ENCODE assay signal across 8 mouse cellular contexts in genomic region chr11:88693002-88693769, GRCm38 (mm10). TPM values are rescaled to one million over a fixed set of nuclear protein-coding genes. Genes with fewer than 3 reads are reported as not detected.
A peak's percentile ranks its signal among the peaks of the same experiment; 100 is the strongest.
DNase-seq lines count a peak whose midpoint lies in the region; ATAC-seq and TF ChIP-seq lines count a peak whose summit lies in the region.
"Had no signal": no experiment of that assay in that cellular context is flagged by ENCODE, and none has a peak within 500 bp of the region (broad histone marks: within the 10 kb centered on the region; RNA-seq: fewer than 3 reads in every experiment).

No protein-coding gene starts in this region.

- 25% methylated on average over 13 of the region's 13 CpGs for WGBS in midbrain, embryonic 10.5 days
- 43% methylated on average over 13 of the region's 13 CpGs for WGBS in midbrain, postnatal 0 days
- 37% methylated on average over 13 of the region's 13 CpGs for WGBS in embryonic facial prominence, embryonic 15.5 days

- DNase-seq in midbrain, embryonic 10.5 days (ENCODE audit: low spot score): peak; percentile 56
- DNase-seq in midbrain, postnatal 0 days (ENCODE audit: low spot score): no peak
- peak; percentile 60 for DNase-seq in kidney, postnatal 10 days
- DNase-seq in layer of hippocampus, postnatal 14 days (ENCODE audit: low spot score in 2 of 2): no peak
- no peak for DNase-seq in spleen, adult 12 weeks (ENCODE audit: low spot score)
- DNase-seq in ovary, adult 18-20 months (ENCODE audit: low spot score): no peak
- DNase-seq: gastrocnemius, postnatal 10 days had no signal

- no peaks in the 10 kb centered on the region for H3K9me3 ChIP-seq in midbrain, embryonic 10.5 days (replicated peaks)
- H3K9me3 ChIP-seq in midbrain, postnatal 0 days (ENCODE audit: low read length): no peaks in the 10 kb centered on the region
- H3K9me3 ChIP-seq in embryonic facial prominence, embryonic 15.5 days (replicated peaks): no peaks in the 10 kb centered on the region

- peak overlapping the region; percentile 84 for H3K27ac ChIP-seq in midbrain, embryonic 10.5 days (replicated peaks)
- H3K27ac ChIP-seq in midbrain, postnatal 0 days (ENCODE audit: low read depth, low read length): no peak overlapping the region
- H3K27ac ChIP-seq in embryonic facial prominence, embryonic 15.5 days (replicated peaks): peak overlapping the region; percentile 66

- 0 out of 2 replicates have a peak overlapping the region, but pooled peaks have one; percentile 17 for H3K4me3 ChIP-seq in midbrain, embryonic 10.5 days
- H3K4me3 ChIP-seq in midbrain, postnatal 0 days (ENCODE audit: low read depth, low read length): no peak overlapping the region
- H3K4me3 ChIP-seq in embryonic facial prominence, embryonic 15.5 days (replicated peaks): no peak overlapping the region

- H3K27me3 ChIP-seq in midbrain, embryonic 10.5 days (ENCODE audit: low read depth, poor library complexity, severe bottlenecking): no peaks in the 10 kb centered on the region
- no peaks in the 10 kb centered on the region for H3K27me3 ChIP-seq in midbrain, postnatal 0 days (ENCODE audit: insufficient read depth, low read length)
- H3K27me3 ChIP-seq in embryonic facial prominence, embryonic 15.5 days: no peaks in the 10 kb centered on the region

- H3K36me3 ChIP-seq in midbrain, embryonic 10.5 days: peaks cover 60% of the 10 kb centered on the region
- peaks cover 4% of the 10 kb centered on the region; the same call in 1 of the 2 replicates for H3K36me3 ChIP-seq in midbrain, postnatal 0 days (ENCODE audit: insufficient read depth, low read length)
- no peaks in the 10 kb centered on the region; the same call in 1 of the 2 replicates for H3K36me3 ChIP-seq in embryonic facial prominence, embryonic 15.5 days

- TF ChIP-seq CTCF in midbrain, postnatal 0 days (IDR thresholded peaks at IDR 0.05): no peak

- H3K9ac ChIP-seq in midbrain, postnatal 0 days (replicated peaks; ENCODE audit: low read length, poor library complexity, severe bottlenecking): no peak overlapping the region
- no peak overlapping the region for H3K9ac ChIP-seq in embryonic facial prominence, embryonic 15.5 days

- ATAC-seq in midbrain, postnatal 0 days (ENCODE audit: low FRiP score): no peak
- ATAC-seq in embryonic facial prominence, embryonic 15.5 days (ENCODE audit: insufficient number of reproducible peaks, low FRiP score, low TSS enrichment, low read depth): no peak

- H3K4me2 ChIP-seq in midbrain, postnatal 0 days (ENCODE audit: low read depth, low read length, poor library complexity, severe bottlenecking): no peak overlapping the region
- H3K4me2 ChIP-seq in embryonic facial prominence, embryonic 15.5 days (replicated peaks): 0 out of 2 replicates have a peak overlapping the region, but pooled peaks have one; percentile 8

- H3K4me1 ChIP-seq in midbrain, embryonic 10.5 days: peaks cover 97% of the 10 kb centered on the region
- H3K4me1 ChIP-seq in midbrain, postnatal 0 days (ENCODE audit: insufficient read depth, low read length): peaks cover 12% of the 10 kb centered on the region; the same call in 1 of the 2 replicates
- H3K4me1 ChIP-seq in embryonic facial prominence, embryonic 15.5 days: peaks cover 62% of the 10 kb centered on the region

RNA-seq across cellular contexts. Expression of gene Msi2, which starts 25.1 kb away (rescaled TPM):
- polyA plus RNA-seq in midbrain, embryonic 10.5 days (2016; fragmentation: Nextera tagmentation; extraction: Ambion mirVana): 25.3 and 30.5 TPM in 2 replicates
- 133 and 142 TPM in 2 replicates for total RNA-seq in midbrain, postnatal 0 days (2014; rRNA removed)
- 21.6 and 26.9 TPM in 2 replicates for polyA plus RNA-seq in midbrain, postnatal 0 days (2015; fragmentation: Nextera tagmentation; extraction: Ambion mirVana)
- 18.3 and 19.7 TPM in 2 replicates for polyA plus RNA-seq in embryonic facial prominence, embryonic 15.5 days (2015; fragmentation: Nextera tagmentation; extraction: Ambion mirVana)
- 100 to 1,000 TPM; 116 to 121 TPM for total RNA-seq in layer of hippocampus, postnatal 14 days (2021)

Comparison
In these comparisons a context has a peak if more than half of its experiments do, and no peak if none do; other contexts are left out.
1. DNase-seq: peak in midbrain, embryonic 10.5 days (single experiment) and kidney, postnatal 10 days (single experiment); none in midbrain, postnatal 0 days (single experiment), layer of hippocampus, postnatal 14 days (0 of 2), spleen, adult 12 weeks (single experiment) and ovary, adult 18-20 months (single experiment).